8 mouse cellular contexts compared by ENCODE assay signal in the genomic region with DNA sequence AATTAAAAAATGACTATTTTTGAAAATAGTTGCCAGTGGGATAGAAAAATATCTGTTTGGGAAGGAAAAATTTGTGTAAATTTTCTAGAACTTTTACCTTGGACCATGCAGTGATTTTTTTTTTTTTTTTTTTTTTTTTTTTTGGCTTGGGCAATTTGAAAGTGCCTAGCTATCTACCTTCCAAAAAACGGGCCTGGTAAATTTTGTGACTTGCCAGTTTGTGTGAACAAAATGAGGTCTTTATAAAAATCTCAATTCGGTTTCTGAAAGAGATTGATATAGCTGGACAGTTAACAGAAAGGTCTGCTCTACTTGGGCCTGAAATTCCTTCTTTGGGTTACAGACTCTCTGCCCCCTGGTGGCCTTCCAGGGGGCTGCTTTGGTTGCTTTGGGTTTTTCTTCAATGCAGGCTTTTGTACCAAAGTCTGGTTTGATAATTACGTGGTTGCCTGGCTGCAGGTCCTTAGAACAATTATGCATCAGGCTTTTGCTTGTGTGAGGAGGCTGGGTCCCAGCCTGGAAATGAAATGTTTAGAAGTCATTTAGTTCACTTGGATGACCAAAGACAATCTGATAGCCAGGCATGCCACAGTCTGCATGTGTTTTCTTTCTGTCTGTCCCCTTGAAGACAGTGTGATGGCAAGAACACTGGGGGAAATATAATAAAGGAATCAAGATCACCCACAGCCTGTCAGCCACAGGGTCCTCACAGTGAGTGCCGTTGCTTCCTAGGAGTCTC.
A peak's percentile ranks its signal among the peaks of the same experiment; 100 is the strongest.
DNase-seq lines count a peak whose midpoint lies in the region; ATAC-seq lines count a peak whose summit lies in the region.

No protein-coding gene starts in this region.

- peak; percentile 52; the same call in 1 of the 2 replicates for ATAC-seq in common myeloid progenitor, adult 5-6 weeks (replicated peaks; ENCODE audit: low read depth, poor library complexity, severe bottlenecking)
- ATAC-seq in megakaryocyte, adult 5-6 weeks (ENCODE audit: poor library complexity, severe bottlenecking), result no peak

- DNase-seq in kidney, adult 9 months, result peak; percentile 36
- DNase-seq in kidney, adult 11 months, result no peak
- peak; percentile 49 for DNase-seq in NIH3T3 (ENCODE audit: low read depth)
- DNase-seq in heart, postnatal 10 days, result peak; percentile 51 to 71
- DNase-seq in left cerebral cortex, adult 11 months (ENCODE audit: low spot score), result peak; percentile 21
- peak; percentile 11 for DNase-seq in naive thymus-derived CD4-positive, alpha-beta T cell, adult 2 months (ENCODE audit: low read depth)

- intact Hi-C loops in heart, postnatal 10 days (cut with DNase I), result loop anchor here (2.0 to 10.0 kb wide), 3 partner anchors 77 to 169 kb away; a partner anchor contains a TSS
